Mouse (Mus musculus) embryo, embryonic 11 days (tissue): ENCODE measurements at regions not wholly inside any gene's neighbourhood (a gene's known extent, or its start where the extent isn't known, plus 50 kb on each side); places are given as distances from the start of the nearest gene placed in this dataset.

ENCODE experiments used
- DNase-seq: peaks from one replicate; pipeline ENCODE4 v3.0.0-alpha.2; 2015

GRCm38 (mm10) chr4:32074399-32075296 is 110.8 kb downstream of the Map3k7 start:
- peak; percentile 73 for DNase-seq

GRCm38 (mm10) chr4:32076391-32076925 is 112.6 kb downstream of the Map3k7 start:
- no peak for DNase-seq

GRCm38 (mm10) chr4:32083456-32083855 is 119.6 kb downstream of the Map3k7 start:
- no peak for DNase-seq

GRCm38 (mm10) chr4:32084250-32084869 is 120.5 kb downstream of the Map3k7 start:
- DNase-seq = no peak

GRCm38 (mm10) chr4:32085040-32085439 is 121.1 kb downstream of the Map3k7 start:
- DNase-seq = no peak

GRCm38 (mm10) chr4:32091086-32091485 is 127.2 kb downstream of the Map3k7 start:
- no peak for DNase-seq

- no peak for DNase-seq
Measured at GRCm38 (mm10) chr4:32092320-32093041, 128.6 kb downstream of the Map3k7 start.

- no peak for DNase-seq
Measured at GRCm38 (mm10) chr4:32098233-32098632, 134.3 kb downstream of the Map3k7 start.

- no peak for DNase-seq
Measured at GRCm38 (mm10) chr4:32101002-32101401, 137.1 kb downstream of the Map3k7 start.

- DNase-seq = peak; percentile 29
Measured at GRCm38 (mm10) chr4:32106664-32107171, 131.9 kb upstream of the Bach2 start.

- no peak for DNase-seq
Measured at GRCm38 (mm10) chr4:32122320-32122719, 116.3 kb upstream of the Bach2 start.

- no peak for DNase-seq
Measured at GRCm38 (mm10) chr4:32126828-32127227, 111.8 kb upstream of the Bach2 start.

- peak; percentile 30 for DNase-seq
Measured at GRCm38 (mm10) chr4:32130594-32130993, 108.0 kb upstream of the Bach2 start.

- DNase-seq = no peak
Measured at GRCm38 (mm10) chr4:32131819-32132218, 106.8 kb upstream of the Bach2 start.

- no peak for DNase-seq
Measured at GRCm38 (mm10) chr4:32136151-32136550, 102.5 kb upstream of the Bach2 start.

- DNase-seq = no peak
Measured at GRCm38 (mm10) chr4:32137243-32137642, 101.4 kb upstream of the Bach2 start.

- DNase-seq = no peak
Measured at GRCm38 (mm10) chr4:32137966-32138365, 100.6 kb upstream of the Bach2 start.

GRCm38 (mm10) chr4:32139586-32139985 is 99.0 kb upstream of the Bach2 start:
- no peak for DNase-seq

- DNase-seq = no peak
Measured at GRCm38 (mm10) chr4:32140068-32140467, 98.5 kb upstream of the Bach2 start.

GRCm38 (mm10) chr4:32142198-32142597 is 96.4 kb upstream of the Bach2 start:
- DNase-seq = no peak

GRCm38 (mm10) chr4:32147146-32147545 is 91.5 kb upstream of the Bach2 start:
- no peak for DNase-seq

- no peak for DNase-seq
Measured at GRCm38 (mm10) chr4:32148597-32148996, 90.0 kb upstream of the Bach2 start.

GRCm38 (mm10) chr4:32149171-32149570 is 89.4 kb upstream of the Bach2 start:
- DNase-seq = no peak
